Mouse (Mus musculus): Measurements from ENCODE around the gene Acot12.

DNA sequence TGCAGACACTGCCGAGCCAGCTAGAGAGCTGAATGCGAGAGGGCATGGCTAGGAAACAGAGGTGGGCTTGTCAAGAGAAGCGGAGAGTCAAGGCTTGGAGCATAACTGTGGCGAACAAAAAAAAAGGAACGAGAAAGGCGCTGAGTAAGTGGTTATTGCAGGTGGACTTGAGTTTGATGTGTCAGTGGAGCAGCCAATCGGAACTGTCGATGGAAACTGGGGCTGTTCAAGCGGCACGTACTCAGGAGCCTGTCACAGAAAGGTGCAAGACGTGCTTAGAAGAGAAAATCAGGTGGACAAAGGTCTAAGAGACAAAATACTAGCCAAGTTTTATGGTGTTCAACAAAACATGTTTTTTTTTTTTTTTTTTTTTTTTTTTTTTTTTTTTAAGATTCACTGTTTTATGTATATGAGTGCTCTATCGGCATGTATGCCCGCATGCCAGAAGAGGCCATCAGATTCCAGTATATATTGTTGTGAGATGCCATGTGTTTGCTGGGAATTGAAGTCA, 53.7 kb downstream of the Acot12 start:
- TF ChIP-seq CTCF (IDR thresholded peaks at IDR 0.05; ENCODE audit: insufficient read depth, low read depth, low read length) (no peak), POLR2A (IDR thresholded peaks at IDR 0.05; ENCODE audit: insufficient read depth, low read depth, low read length) (no peak)
